Mouse (Mus musculus) CH12.LX (cell line): ENCODE data around the gene Ptges3l. TPM values are rescaled to one million over a fixed set of nuclear protein-coding genes. Genes with fewer than 3 reads are reported as not detected.
A peak's percentile ranks its signal among the peaks of the same experiment; 100 is the strongest.

Experiments
- DNase-seq: peaks from one replicate; pipeline ENCODE4 v3.0.0-alpha.2; 2013; ENCODE audit errors: extremely low read depth
- H3K27ac ChIP-seq: 2 replicates; pipeline ENCODE4 v1.5.1; 2012; ENCODE audit warnings: low read depth, mild to moderate bottlenecking, control low read depth, moderate library complexity; ENCODE audit not compliant: insufficient read depth
- H3K27me3 ChIP-seq: replicated peaks from 2 replicates; pipeline ENCODE3; 2012; ENCODE audit warnings: inconsistent platforms
- H3K36me3 ChIP-seq, 2 experiments: replicated peaks in 1 of 2; 2 replicates each; pipeline versions ENCODE3 to v1.6.1; 2012; ENCODE audit warnings: inconsistent platforms in 1 of 2, low read length in 1 of 2, mild to moderate bottlenecking in 1 of 2, mixed read lengths in 1 of 2, moderate library complexity in 1 of 2; ENCODE audit not compliant: control insufficient read depth in 1 of 2, insufficient read depth in 1 of 2
- H3K4me1 ChIP-seq, 2 experiments: 2 replicates each; pipeline ENCODE4 v1.6.1; 2012; ENCODE audit warnings: inconsistent platforms in 1 of 2, moderate library complexity in 1 of 2; ENCODE audit not compliant: insufficient read depth in 2 of 2, control insufficient read depth in 1 of 2
- H3K4me2 ChIP-seq: 2 replicates; pipeline ENCODE4 v1.6.1; 2012; ENCODE audit warnings: low read depth, mild to moderate bottlenecking, control low read depth; ENCODE audit not compliant: poor library complexity, insufficient read depth, severe bottlenecking
- H3K4me3 ChIP-seq, 3 experiments: fragments of 150-350 bp in 1 of 3; sonication (generic) in 1 of 3; replicated peaks in 1 of 3; 2 replicates each; pipeline versions ENCODE3 to v1.5.1; 2011 to 2012; ENCODE audit warnings: low read depth in 2 of 3, low read length in 2 of 3, mild to moderate bottlenecking in 2 of 3, moderate library complexity in 2 of 3, control low read depth in 1 of 3, improper control_type of control experiment in 1 of 3, inconsistent platforms in 1 of 3, mixed read lengths in 1 of 3; ENCODE audit not compliant: poor library complexity in 1 of 3
- H3K79me2 ChIP-seq: replicated peaks from 2 replicates; pipeline ENCODE4 v1.6.1; 2012; ENCODE audit warnings: mild to moderate bottlenecking, moderate library complexity; ENCODE audit not compliant: control insufficient read depth, poor library complexity, insufficient read depth, severe bottlenecking; ENCODE audit errors: extremely low read depth
- H3K9ac ChIP-seq: 2 replicates; pipeline ENCODE4 v1.6.1; 2012; ENCODE audit warnings: low read depth, mild to moderate bottlenecking, control low read depth, moderate library complexity; ENCODE audit not compliant: insufficient read depth
- H3K9me3 ChIP-seq: replicated peaks from 2 replicates; pipeline ENCODE3; 2012; ENCODE audit warnings: low read length, inconsistent platforms, mixed read lengths
- BHLHE40 ChIP-seq: IDR thresholded peaks from 2 replicates; pipeline ENCODE4 v1.6.1; 2011; ENCODE audit warnings: mild to moderate bottlenecking, low read depth, low read length, improper control_type of control experiment
- CHD1 ChIP-seq: IDR thresholded peaks from 2 replicates; pipeline ENCODE4 v1.6.1; 2012; ENCODE audit warnings: low read depth, low read length, improper control_type of control experiment, inconsistent platforms
- CHD2 ChIP-seq: IDR thresholded peaks from 2 replicates; pipeline ENCODE4 v1.6.1; 2011; ENCODE audit warnings: low read length, improper control_type of control experiment
- CTCF ChIP-seq, 2 experiments: IDR thresholded peaks in 1 of 2; conservative IDR thresholded peaks in 1 of 2; 2 replicates each; pipeline ENCODE4 v1.5.1; 2011 to 2012; ENCODE audit warnings: low read depth in 2 of 2, low read length in 2 of 2, improper control_type of control experiment in 1 of 2, inconsistent platforms in 1 of 2, mild to moderate bottlenecking in 1 of 2, moderate library complexity in 1 of 2
- E2F4 ChIP-seq: IDR thresholded peaks from 2 replicates; pipeline ENCODE4 v1.6.1; 2011; ENCODE audit warnings: low read depth, low read length, improper control_type of control experiment; ENCODE audit not compliant: insufficient replicate concordance
- ELF1 ChIP-seq: IDR thresholded peaks from 2 replicates; pipeline ENCODE4 v1.6.1; 2014; ENCODE audit warnings: low read depth, mild to moderate bottlenecking, inconsistent platforms, low read length, improper control_type of control experiment
- EP300 ChIP-seq: IDR thresholded peaks from 2 replicates; pipeline ENCODE4 v1.6.1; 2011; ENCODE audit warnings: low read length, improper control_type of control experiment
- ETS1 ChIP-seq: conservative IDR thresholded peaks from 2 replicates; pipeline ENCODE4 v1.6.1; 2012; ENCODE audit warnings: low read depth, mild to moderate bottlenecking, inconsistent platforms, low read length, improper control_type of control experiment, moderate library complexity
- GABPA ChIP-seq: IDR thresholded peaks from 2 replicates; pipeline ENCODE4 v1.6.1; 2012; ENCODE audit warnings: low read depth, low read length, improper control_type of control experiment, inconsistent platforms; ENCODE audit not compliant: insufficient replicate concordance
- HCFC1 ChIP-seq: IDR thresholded peaks from 2 replicates; pipeline ENCODE4 v1.6.1; 2012; ENCODE audit warnings: low read depth, mild to moderate bottlenecking, inconsistent platforms, low read length, improper control_type of control experiment
- IRF4 ChIP-seq: IDR thresholded peaks from 2 replicates; pipeline ENCODE4 v1.6.1; 2014; ENCODE audit warnings: low read depth, mild to moderate bottlenecking, inconsistent platforms, low read length, improper control_type of control experiment
- JUN ChIP-seq: IDR thresholded peaks from 2 replicates; pipeline ENCODE4 v1.6.1; 2011; ENCODE audit warnings: low read depth, mild to moderate bottlenecking, low read length, improper control_type of control experiment, moderate library complexity; ENCODE audit not compliant: insufficient read depth
- JUND ChIP-seq: conservative IDR thresholded peaks from 2 replicates; pipeline ENCODE4 v1.6.1; 2011; ENCODE audit warnings: low read depth, low read length, improper control_type of control experiment
- KAT2A ChIP-seq: IDR thresholded peaks from 2 replicates; pipeline ENCODE4 v1.6.1; 2012; ENCODE audit warnings: low read length, improper control_type of control experiment, inconsistent platforms; ENCODE audit not compliant: insufficient replicate concordance
- MAFK ChIP-seq: IDR thresholded peaks from 2 replicates; pipeline ENCODE4 v1.6.1; 2011; ENCODE audit warnings: low read length, improper control_type of control experiment; ENCODE audit not compliant: insufficient replicate concordance
- MAX ChIP-seq: IDR thresholded peaks from 2 replicates; pipeline ENCODE4 v1.6.1; 2011; ENCODE audit warnings: low read length, improper control_type of control experiment
- MAZ ChIP-seq: IDR thresholded peaks from 2 replicates; pipeline ENCODE4 v1.6.1; 2012; ENCODE audit warnings: low read depth, mild to moderate bottlenecking, inconsistent platforms, low read length, improper control_type of control experiment, moderate library complexity
- MEF2A ChIP-seq: IDR thresholded peaks from 2 replicates; pipeline ENCODE4 v1.6.1; 2014; ENCODE audit warnings: low read depth, mild to moderate bottlenecking, inconsistent platforms, low read length, improper control_type of control experiment, borderline replicate concordance
- MXI1 ChIP-seq: IDR thresholded peaks from 2 replicates; pipeline ENCODE4 v1.6.1; 2011; ENCODE audit warnings: mild to moderate bottlenecking, low read depth, low read length, improper control_type of control experiment
- MYC ChIP-seq: IDR thresholded peaks from 2 replicates; pipeline ENCODE4 v1.6.1; 2011; ENCODE audit warnings: low read depth, mild to moderate bottlenecking, improper control_type of control experiment, low read length
- NELFE ChIP-seq: IDR thresholded peaks from 2 replicates; pipeline ENCODE4 v1.6.1; 2011; ENCODE audit warnings: low read depth, low read length, improper control_type of control experiment
- NRF1 ChIP-seq: IDR thresholded peaks from 2 replicates; pipeline ENCODE4 v1.6.1; 2014; ENCODE audit warnings: low read depth, mild to moderate bottlenecking, inconsistent platforms, low read length, improper control_type of control experiment, moderate library complexity
- PAX5 ChIP-seq: IDR thresholded peaks from 2 replicates; pipeline ENCODE4 v1.6.1; 2012; ENCODE audit warnings: low read length, inconsistent platforms, mixed read lengths
- POLR2A ChIP-seq: IDR thresholded peaks from 2 replicates; pipeline ENCODE4 v1.6.1; 2011; ENCODE audit warnings: low read depth, mild to moderate bottlenecking, improper control_type of control experiment, low read length
- POLR2AphosphoS2 ChIP-seq: IDR thresholded peaks from 2 replicates; pipeline ENCODE4 v1.6.1; 2011; ENCODE audit warnings: low read depth, low read length, improper control_type of control experiment
- RAD21 ChIP-seq: IDR thresholded peaks from 2 replicates; pipeline ENCODE4 v1.6.1; 2011; ENCODE audit warnings: low read depth, mild to moderate bottlenecking, low read length, improper control_type of control experiment, moderate library complexity
- RCOR1 ChIP-seq: conservative IDR thresholded peaks from 2 replicates; pipeline ENCODE4 v1.6.1; 2012; ENCODE audit warnings: low read depth, mild to moderate bottlenecking, inconsistent platforms, low read length, improper control_type of control experiment
- SIN3A ChIP-seq: IDR thresholded peaks from 2 replicates; pipeline ENCODE4 v1.6.1; 2012; ENCODE audit warnings: low read length, improper control_type of control experiment, inconsistent platforms
- SMC3 ChIP-seq: IDR thresholded peaks from 2 replicates; pipeline ENCODE4 v1.6.1; 2011; ENCODE audit warnings: low read depth, low read length, improper control_type of control experiment
- TBP ChIP-seq: conservative IDR thresholded peaks from 2 replicates; pipeline ENCODE4 v1.6.1; 2011; ENCODE audit warnings: low read depth, low read length, improper control_type of control experiment
- TCF12 ChIP-seq: IDR thresholded peaks from 2 replicates; pipeline ENCODE4 v1.6.1; 2014; ENCODE audit warnings: low read depth, mild to moderate bottlenecking, inconsistent platforms, low read length, improper control_type of control experiment
- UBTF ChIP-seq: IDR thresholded peaks from 2 replicates; pipeline ENCODE4 v1.6.1; 2012; ENCODE audit warnings: low read depth, mild to moderate bottlenecking, inconsistent platforms, low read length, improper control_type of control experiment, moderate library complexity
- USF1 ChIP-seq: IDR thresholded peaks from 2 replicates; pipeline ENCODE4 v1.6.1; 2014; ENCODE audit warnings: low read depth, mild to moderate bottlenecking, inconsistent platforms, low read length, improper control_type of control experiment
- USF2 ChIP-seq: conservative IDR thresholded peaks from 2 replicates; pipeline ENCODE4 v1.6.1; 2011; ENCODE audit warnings: low read depth, low read length, improper control_type of control experiment
- ZC3H11A ChIP-seq: IDR thresholded peaks from 2 replicates; pipeline ENCODE4 v1.6.1; 2012; ENCODE audit warnings: low read depth, mild to moderate bottlenecking, inconsistent platforms, low read length, improper control_type of control experiment
- ZKSCAN1 ChIP-seq: IDR thresholded peaks from 2 replicates; pipeline ENCODE4 v1.6.1; 2012; ENCODE audit warnings: low read depth, inconsistent platforms, low read length, improper control_type of control experiment, borderline replicate concordance
- ZMIZ1 ChIP-seq: IDR thresholded peaks from 2 replicates; pipeline ENCODE4 v1.6.1; 2012; ENCODE audit warnings: low read depth, mild to moderate bottlenecking, inconsistent platforms, low read length, improper control_type of control experiment
- ZNF384 ChIP-seq: IDR thresholded peaks from 2 replicates; pipeline ENCODE4 v1.6.1; 2012; ENCODE audit warnings: low read depth, low read length, improper control_type of control experiment, inconsistent platforms
- dilution Hi-C: fragments of 300-500 bp; cut with MboI; formaldehyde crosslinking; loops from 2 replicates; pipeline ENCODE4 v1.14.3; 2020; ENCODE audit warnings: low sequenced_read_pairs; ENCODE audit not compliant: extremely low pct_unique_long_range_greater_than_20kb, extremely low pct_ligation_motif_present
- in situ Hi-C: fragments of 300-500 bp; cut with MboI; formaldehyde crosslinking; loops from 3 replicates; pipeline ENCODE4 v1.14.3; 2019; ENCODE audit warnings: low sequenced_read_pairs, low pct_ligation_motif_present, low pct_unique_long_range_greater_than_20kb, mixed read lengths
- polyA plus RNA-seq: library from polyadenylated mRNA; unstranded; fragments of >175 nt; gene quantifications from 2 replicates; pipeline ENCODE4 v1.2.1, GENCODE M21; 2012; ENCODE audit warnings: low read depth; ENCODE audit not compliant: insufficient read length
- total RNA-seq, 2 experiments: library from RNA; depleted of rRNA; stranded (reverse); fragments of 300-350 nt in 1 of 2; fragments of >200 nt in 1 of 2; gene quantifications; 2 replicates each; pipeline ENCODE4 v1.2.3; 2012 to 2014

Gene Ptges3l
- total and polyA plus RNA-seq, 3 experiments, result 1.9 to 3.0 (median 2.4) TPM

GRCm38 (mm10) chr11:101465101-101465868, 40.2 kb upstream of the Ptges3l start:
- TF ChIP-seq TBP (no peak), SIN3A (no peak; the same call in 1 of the 2 replicates), RCOR1 (no peak), MXI1 (peak; percentile 79), CHD2 (0 out of 2 replicates have a peak, but pooled peaks have one; percentile 32), USF1 (peak; percentile 38; the same call in 1 of the 2 replicates), GABPA (no peak), SMC3 (no peak), MAFK (peak; percentile 62; the same call in 1 of the 2 replicates), CTCF (conservative IDR thresholded peaks at IDR 0.05 in 1 of 2, IDR thresholded peaks at IDR 0.05 in 1 of 2; ENCODE audit: low read depth in 2 of 2, low read length in 2 of 2) (peak in 1 of 2 experiments; percentile 17; a peak in 1 of 4 replicates), MEF2A (peak; percentile 62; the same call in 1 of the 2 replicates), UBTF (no peak), KAT2A (0 out of 2 replicates have a peak, but pooled peaks have one; percentile 9), MAZ (peak; percentile 95), MYC (peak; percentile 54), E2F4 (no peak), POLR2AphosphoS2 (no peak), BHLHE40 (peak; percentile 94), ZNF384 (no peak), IRF4 (peak; percentile 31; the same call in 1 of the 2 replicates), ELF1 (peak; percentile 30; the same call in 1 of the 2 replicates), ZC3H11A (no peak), JUND (no peak), ZKSCAN1 (no peak), JUN (no peak), EP300 (no peak), RAD21 (no peak; the same call in 1 of the 2 replicates), NRF1 (peak; percentile 91), MAX (peak; percentile 58; the same call in 1 of the 2 replicates), CHD1 (no peak), ETS1 (peak; percentile 71), ZMIZ1 (no peak), PAX5 (no peak), NELFE (no peak), HCFC1 (no peak), POLR2A (no peak; the same call in 1 of the 2 replicates), TCF12 (0 out of 2 replicates have a peak, but pooled peaks have one; percentile 61), USF2 (peak; percentile 12; the same call in 1 of the 2 replicates)
- dilution Hi-C loops (no loop called here), in situ Hi-C loops (no loop called here)
- Histone ChIP-seq H3K4me1 (peaks cover 21 to 59% of the 10 kb centered on the region in 2 experiments), H3K79me2 (no peaks in the 10 kb centered on the region), H3K36me3 (peaks cover 13 to 21% of the 10 kb centered on the region in 2 experiments), H3K4me3 (peak overlapping the region; percentile 59 to 96 (median 63)), H3K9me3 (no peaks in the 10 kb centered on the region), H3K27me3 (peaks cover 22% of the 10 kb centered on the region), H3K27ac (peak overlapping the region; percentile 70), H3K9ac (peak overlapping the region; percentile 24), H3K4me2 (peak overlapping the region; percentile 89)
- DNase-seq, result peak; percentile 92
